Mouse (Mus musculus) kidney, embryonic 15.5 days (tissue): ENCODE measurements around the gene Ggn. TPM values are rescaled to one million over a fixed set of nuclear protein-coding genes. Genes with fewer than 3 reads are reported as not detected.
A peak's percentile ranks its signal among the peaks of the same experiment; 100 is the strongest.
"Not testable (repeated sequence)": the region's sequence is repeated elsewhere in the genome, so short reads cannot be mapped to it uniquely, and the experiment has no call there.

ENCODE experiments used
- ATAC-seq: fragments of 200-750 bp; cut with Nextera tagmentation; replicated peaks from 2 replicates; pipeline ENCODE4 v1.8.0; 2017; ENCODE audit warnings: moderate TSS enrichment; ENCODE audit not compliant: low FRiP score
- H3K27ac ChIP-seq: fragments of 300-500 bp; sonication (generic); 2 replicates; pipeline ENCODE4 v1.5.1; 2015; ENCODE audit warnings: mild to moderate bottlenecking, inconsistent platforms
- H3K27me3 ChIP-seq: fragments of 300-500 bp; sonication (generic); 2 replicates; pipeline ENCODE4 v1.6.1; 2015; ENCODE audit warnings: inconsistent platforms
- H3K36me3 ChIP-seq: fragments of 300-500 bp; sonication (generic); 2 replicates; pipeline ENCODE4 v1.6.1; 2015; ENCODE audit warnings: inconsistent platforms
- H3K4me1 ChIP-seq: fragments of 300-500 bp; sonication (generic); 2 replicates; pipeline ENCODE4 v1.6.1; 2015; ENCODE audit warnings: inconsistent platforms
- H3K4me2 ChIP-seq: fragments of 300-500 bp; sonication (generic); 2 replicates; pipeline ENCODE4 v1.6.1; 2015; ENCODE audit warnings: moderate library complexity, mild to moderate bottlenecking, inconsistent platforms
- H3K4me3 ChIP-seq: fragments of 300-500 bp; sonication (generic); replicated peaks from 2 replicates; pipeline ENCODE4 v1.5.1; 2015; ENCODE audit warnings: mild to moderate bottlenecking, inconsistent platforms
- H3K9ac ChIP-seq: fragments of 300-500 bp; sonication (generic); 2 replicates; pipeline ENCODE4 v1.6.1; 2015; ENCODE audit warnings: mild to moderate bottlenecking, inconsistent platforms
- H3K9me3 ChIP-seq: fragments of 300-500 bp; sonication (generic); replicated peaks from 2 replicates; pipeline ENCODE4 v1.6.1; 2016; ENCODE audit warnings: inconsistent platforms
- WGBS: fragments of 180-500 bp; shearing (Covaris S2); methylation state at CpG from one replicate; pipeline ENCODE4 v1.1.7; 2015; ENCODE audit warnings: mixed read lengths; 5-methylcytosine and 5-hydroxymethylcytosine counted together
- polyA plus RNA-seq: library from polyadenylated mRNA; unstranded; fragments of >200 nt; fragmentation: Nextera tagmentation; extraction: Ambion mirVana; gene quantifications from 2 replicates; pipeline ENCODE4 v1.2.1, GENCODE M21; 2015

The Ggn gene
- 0.72 and 1.00 TPM in 2 replicates for polyA plus RNA-seq

DNA sequence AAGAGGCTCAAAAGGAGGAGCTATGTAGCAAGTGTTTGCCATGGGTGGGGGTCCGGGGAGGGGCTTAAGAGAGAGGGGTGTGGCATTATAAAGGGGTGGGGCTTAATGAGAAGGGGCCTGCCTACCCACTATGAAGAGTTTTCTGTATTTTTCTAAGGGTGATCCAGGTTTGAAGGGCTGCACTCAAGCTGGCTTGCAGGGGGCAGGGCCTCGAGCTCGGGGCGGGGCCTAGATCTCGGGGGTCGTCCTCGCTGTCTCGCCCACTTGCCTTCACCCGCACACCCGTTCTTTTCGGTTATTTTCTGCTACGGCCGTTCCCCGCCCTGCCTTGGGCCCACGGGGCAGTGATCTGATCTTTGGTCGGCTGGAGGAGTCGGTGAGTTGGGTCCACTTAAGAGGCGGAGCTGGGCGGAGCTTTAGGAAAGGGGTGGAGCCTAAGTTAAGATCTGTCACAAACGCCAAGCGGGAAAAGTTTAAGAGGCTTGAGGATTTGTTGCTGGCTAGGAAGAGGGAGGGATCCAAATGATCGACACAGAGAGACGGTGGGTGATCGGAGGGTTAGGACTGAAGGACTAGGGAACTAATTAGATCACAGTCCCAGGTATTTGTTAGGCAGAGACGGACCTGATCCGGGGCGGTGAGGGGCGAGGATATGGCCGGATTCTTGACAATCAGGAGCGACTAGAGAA, at the start of gene Ggn, which contains the start of gene Spred3:
Gene Ggn, plus strand, starts transcription at position 145 of the 689 bp plus-strand sequence.
Gene Spred3, minus strand, starts transcription at position 346 of the 689 bp plus-strand sequence.
- under 1% methylated on average over 30 of the region's 30 CpGs for WGBS
- Histone ChIP-seq H3K4me3 (peak within 1 kb of the TSS; percentile 76), H3K27ac (peak within 1 kb of the TSS; percentile 93), H3K9me3 (no peaks in the 10 kb centered on the region), H3K9ac (peak within 1 kb of the TSS; percentile 60), H3K27me3 (peaks cover 43% of the 10 kb centered on the region), H3K4me2 (peak within 1 kb of the TSS; percentile 92), H3K4me1 (peaks cover 51% of the 10 kb centered on the region), H3K36me3 (peaks cover 30% of the 10 kb centered on the region)
- ATAC-seq = peak; percentile 74

DNA sequence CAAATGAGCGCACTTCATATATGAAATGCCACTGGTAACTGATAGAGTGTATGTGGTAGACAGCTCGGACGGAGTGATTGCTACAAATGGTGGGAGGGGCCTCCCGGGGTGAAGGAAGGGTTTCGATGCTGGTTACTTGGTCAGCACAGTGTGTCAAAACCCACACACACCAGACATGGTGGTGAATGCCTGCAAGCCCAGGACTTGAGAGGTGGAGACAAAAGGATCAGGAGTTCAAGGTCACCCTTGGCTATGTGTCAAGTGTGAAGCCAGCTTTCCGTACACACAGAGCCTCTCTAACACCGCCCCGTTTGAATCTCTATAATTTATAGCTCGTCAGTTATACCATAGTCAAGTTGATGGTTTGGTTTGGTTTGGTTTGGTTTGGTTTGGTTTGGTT, 47.2 kb upstream of the Ggn start:
- no peaks in the 10 kb centered on the region for H3K36me3 ChIP-seq
- ATAC-seq = no peak
- H3K4me1 ChIP-seq = peaks cover 29% of the 10 kb centered on the region
- H3K9me3 ChIP-seq = no peaks in the 10 kb centered on the region
- H3K9ac ChIP-seq = no peak overlapping the region
- H3K27ac ChIP-seq = no peak overlapping the region
- H3K4me2 ChIP-seq = no peak overlapping the region
- WGBS = 90% methylated on average over 9 of the region's 9 CpGs
- H3K4me3 ChIP-seq = no peak overlapping the region
- H3K27me3 ChIP-seq = peaks cover 8% of the 10 kb centered on the region; the same call in 1 of the 2 replicates

DNA sequence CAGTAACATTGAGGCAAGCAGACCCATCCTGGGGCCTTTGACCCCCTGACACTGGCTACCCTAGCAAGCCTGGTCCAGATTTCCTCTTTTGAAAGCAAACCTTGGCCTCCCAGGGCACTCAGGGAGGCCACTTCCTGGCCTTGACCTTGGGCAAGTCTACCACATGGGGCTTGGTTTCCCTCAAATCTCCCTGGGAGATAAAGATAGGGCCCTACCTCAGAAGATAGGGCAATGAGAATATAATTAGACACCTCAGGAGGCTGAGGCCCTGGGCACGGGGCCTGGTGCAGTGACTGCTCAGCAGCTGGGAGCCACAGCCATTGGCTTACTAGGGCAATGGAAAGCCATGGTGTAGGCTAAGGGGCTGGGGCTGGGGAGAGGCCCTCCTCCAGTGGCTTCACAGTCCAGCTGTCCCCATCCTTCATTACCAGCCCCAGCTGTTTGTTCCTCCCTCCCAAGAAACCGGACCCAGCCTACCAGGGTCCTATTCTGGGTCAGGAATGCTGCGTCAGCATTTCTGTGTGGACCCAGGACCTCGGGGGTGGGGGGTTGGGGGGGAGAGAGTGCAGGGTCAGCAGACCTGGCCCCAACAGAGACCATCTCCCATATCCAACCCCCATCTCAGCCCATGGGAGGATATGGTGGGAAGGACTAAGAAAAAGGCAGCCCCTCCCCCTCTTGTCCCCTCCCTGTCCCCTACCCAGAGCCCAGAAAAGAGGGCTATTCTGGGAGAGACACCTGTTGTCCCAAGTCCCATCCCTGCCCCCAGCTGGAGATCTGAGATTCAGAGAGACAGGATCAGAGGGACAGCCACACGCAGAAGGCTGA, 46.3 kb upstream of the Ggn start:
- H3K27ac ChIP-seq = no peak overlapping the region
- peak overlapping the region; percentile 46 for H3K4me3 ChIP-seq
- no peaks in the 10 kb centered on the region for H3K9me3 ChIP-seq
- peaks cover 23% of the 10 kb centered on the region for H3K4me1 ChIP-seq
- ATAC-seq = peak; percentile 35; the same call in 1 of the 2 replicates
- WGBS = 34% methylated on average over 5 of the region's 5 CpGs
- H3K36me3 ChIP-seq = no peaks in the 10 kb centered on the region
- H3K27me3 ChIP-seq = peaks cover 3% of the 10 kb centered on the region; the same call in 1 of the 2 replicates
- H3K4me2 ChIP-seq = peak overlapping the region; percentile 88
- H3K9ac ChIP-seq = no peak overlapping the region

DNA sequence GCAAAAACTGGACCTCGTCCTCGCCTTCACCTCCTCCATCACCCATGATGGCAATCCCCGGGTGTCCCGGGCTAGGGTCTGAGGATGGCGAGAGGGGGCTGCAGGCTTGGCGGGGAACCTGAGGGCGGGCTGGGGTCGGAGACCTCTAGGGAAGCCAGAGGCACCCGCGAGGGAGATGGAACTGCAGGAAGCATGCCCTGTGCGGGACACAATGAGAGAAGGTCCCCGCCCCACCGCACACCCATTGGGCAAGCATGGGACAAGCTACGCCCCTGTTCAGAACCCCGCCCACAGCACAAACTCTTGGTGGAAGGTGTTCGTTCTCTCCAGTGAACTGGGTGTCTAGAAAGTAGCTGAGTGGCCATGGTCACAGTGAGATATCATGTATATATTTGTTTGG, 45.0 kb upstream of the Ggn start, which contains the start of gene Ryr1:
Gene Ryr1, minus strand, starts transcription at position 210 of the 400 bp plus-strand sequence.
- ATAC-seq = peak; percentile 86
- Histone ChIP-seq H3K4me1 (peaks cover 23% of the 10 kb centered on the region), H3K27ac (no peak within 1 kb of the TSS), H3K9me3 (no peaks in the 10 kb centered on the region), H3K36me3 (no peaks in the 10 kb centered on the region), H3K4me3 (peak within 1 kb of the TSS; percentile 46), H3K9ac (peak within 1 kb of the TSS; percentile 42), H3K27me3 (peaks cover 3% of the 10 kb centered on the region; the same call in 1 of the 2 replicates), H3K4me2 (peak within 1 kb of the TSS; percentile 88)
- WGBS = under 1% methylated on average over 16 of the region's 16 CpGs

DNA sequence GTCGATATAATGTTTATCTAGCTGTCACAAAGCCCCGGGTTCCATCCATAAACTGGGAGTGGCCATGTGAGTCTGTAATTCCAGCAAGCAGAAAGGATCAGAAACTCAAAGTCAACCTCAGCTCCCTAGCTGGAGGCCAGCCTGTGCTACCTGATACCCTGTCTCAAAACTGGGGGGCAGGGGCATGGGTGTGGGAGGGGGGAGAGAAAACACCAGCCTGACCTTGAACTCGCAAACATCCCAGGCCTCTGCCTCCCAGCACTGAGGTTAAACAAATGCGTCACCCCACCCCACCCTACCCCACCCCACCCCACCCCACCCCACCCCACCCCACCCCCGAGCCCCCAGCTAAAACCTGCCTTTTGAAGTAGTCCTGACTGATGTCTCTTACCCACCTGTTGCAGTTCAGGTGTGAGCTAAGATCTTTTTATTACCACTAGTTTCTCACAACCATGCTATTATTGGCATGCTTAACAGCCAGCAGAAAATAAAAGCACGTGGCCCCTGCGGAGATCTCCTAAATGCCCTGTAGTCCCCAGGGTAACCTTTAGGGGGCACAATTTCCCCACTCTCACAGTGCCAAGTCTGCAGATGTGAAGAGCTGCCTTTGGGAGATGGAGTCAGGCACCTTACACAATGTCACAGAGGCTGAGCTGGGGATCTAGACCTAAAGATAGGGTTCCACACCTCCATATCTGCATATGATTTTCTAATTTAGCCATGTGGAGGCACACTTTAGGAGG, 43.7 kb upstream of the Ggn start:
- no peak overlapping the region for H3K4me2 ChIP-seq
- H3K9me3 ChIP-seq = no peaks in the 10 kb centered on the region
- H3K4me1 ChIP-seq = peaks cover 23% of the 10 kb centered on the region
- no peak for ATAC-seq
- peaks cover 3% of the 10 kb centered on the region; the same call in 1 of the 2 replicates for H3K27me3 ChIP-seq
- WGBS = 13% methylated on average over 7 of the region's 7 CpGs
- H3K9ac ChIP-seq = no peak overlapping the region
- H3K4me3 ChIP-seq = no peak overlapping the region
- no peak overlapping the region for H3K27ac ChIP-seq
- H3K36me3 ChIP-seq = no peaks in the 10 kb centered on the region

DNA sequence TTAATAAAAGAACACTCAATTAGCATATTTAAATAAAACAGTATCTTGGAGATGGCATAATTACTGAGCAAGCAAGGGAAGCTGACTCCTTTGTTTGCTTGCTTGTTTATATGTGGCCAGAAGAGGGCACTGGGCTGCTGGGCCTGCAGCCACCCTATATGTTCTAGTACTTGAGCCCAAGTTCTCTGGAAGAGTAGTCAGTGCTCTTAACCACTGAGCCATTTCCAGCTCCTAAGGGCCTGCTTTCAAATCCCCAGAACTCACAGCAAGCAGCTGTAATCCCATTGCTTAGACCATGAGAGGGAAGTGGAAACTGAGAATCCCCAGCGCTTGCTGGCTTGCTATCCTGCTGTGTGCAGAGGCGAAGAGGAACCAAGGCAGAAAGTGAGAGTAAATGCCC, 41.3 kb upstream of the Ggn start:
- peaks cover 19% of the 10 kb centered on the region for H3K4me1 ChIP-seq
- H3K9ac ChIP-seq = no peak overlapping the region
- no peak overlapping the region for H3K4me3 ChIP-seq
- 79% methylated on average over 2 of the region's 2 CpGs for WGBS
- no peaks in the 10 kb centered on the region for H3K9me3 ChIP-seq
- H3K36me3 ChIP-seq = no peaks in the 10 kb centered on the region
- ATAC-seq = no peak
- H3K27me3 ChIP-seq = peaks cover 3% of the 10 kb centered on the region; the same call in 1 of the 2 replicates
- H3K4me2 ChIP-seq = no peak overlapping the region
- H3K27ac ChIP-seq = no peak overlapping the region

DNA sequence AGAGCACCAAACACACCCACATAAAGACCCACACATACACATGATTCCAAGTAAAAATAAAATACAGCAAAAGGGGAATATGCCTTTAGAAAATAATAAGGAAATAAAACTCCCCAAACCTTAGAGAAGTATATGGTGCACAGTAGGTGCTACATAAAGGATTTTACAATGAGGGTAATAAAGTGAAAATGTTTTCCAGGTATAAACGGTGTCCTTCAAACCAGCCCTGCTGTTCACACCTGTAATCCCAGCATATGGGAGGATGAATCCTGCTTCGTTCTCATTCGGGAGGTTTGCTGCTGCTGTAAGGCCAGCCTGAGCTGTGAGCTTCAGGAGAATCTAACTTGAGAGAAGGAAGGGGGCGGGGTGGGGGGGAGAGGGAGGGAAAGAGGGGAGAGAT, 35.8 kb upstream of the Ggn start:
- Histone ChIP-seq H3K4me1 (peaks cover 13% of the 10 kb centered on the region), H3K9ac (0 out of 2 replicates have a peak overlapping the region, but pooled peaks have one; percentile 4), H3K36me3 (no peaks in the 10 kb centered on the region), H3K4me2 (peak overlapping the region; percentile 61), H3K27ac (no peak overlapping the region), H3K27me3 (peaks cover 16% of the 10 kb centered on the region), H3K9me3 (no peaks in the 10 kb centered on the region), H3K4me3 (peak overlapping the region; percentile 32)
- ATAC-seq = no peak
- WGBS = 3% methylated on average over 4 of the region's 4 CpGs

DNA sequence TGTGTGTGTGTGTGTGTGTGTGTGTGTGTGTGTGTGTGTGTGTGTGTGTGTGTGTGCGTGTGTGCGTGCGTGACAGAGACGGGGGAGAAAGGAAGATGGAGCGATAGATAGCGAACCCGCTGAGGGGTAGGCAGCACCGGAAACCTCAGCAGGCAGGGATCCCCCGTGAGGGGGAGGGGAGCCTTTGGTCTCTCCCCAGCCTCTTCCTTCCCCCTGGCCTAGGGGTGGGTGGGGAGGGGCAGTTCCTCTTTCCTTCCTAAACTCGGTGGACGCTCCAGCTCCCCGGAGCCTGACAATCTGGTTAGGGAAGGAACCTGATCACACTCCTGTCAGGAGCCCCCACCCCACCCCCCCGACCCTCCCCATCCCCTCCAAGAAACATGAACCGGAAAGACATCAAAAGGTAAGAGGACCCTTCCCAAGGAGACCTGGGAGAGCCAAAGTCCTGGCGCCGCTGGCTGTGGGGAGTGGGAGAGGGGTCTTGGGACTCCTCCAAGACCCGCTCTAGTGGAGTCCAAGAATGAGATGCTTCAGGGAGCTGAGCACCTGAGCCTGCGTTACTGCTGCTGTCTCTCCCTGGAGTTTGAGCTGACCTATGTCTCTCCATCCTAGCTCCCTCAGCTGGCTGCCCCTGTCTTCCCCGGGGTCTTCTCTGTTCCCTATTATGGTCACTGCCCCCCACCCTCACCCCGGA, 35.2 kb upstream of the Ggn start, which contains the start of gene Rasgrp4:
Gene Rasgrp4, plus strand, starts transcription at position 159 of the 694 bp plus-strand sequence.
- WGBS = under 1% methylated on average over 11 of the region's 20 CpGs

DNA sequence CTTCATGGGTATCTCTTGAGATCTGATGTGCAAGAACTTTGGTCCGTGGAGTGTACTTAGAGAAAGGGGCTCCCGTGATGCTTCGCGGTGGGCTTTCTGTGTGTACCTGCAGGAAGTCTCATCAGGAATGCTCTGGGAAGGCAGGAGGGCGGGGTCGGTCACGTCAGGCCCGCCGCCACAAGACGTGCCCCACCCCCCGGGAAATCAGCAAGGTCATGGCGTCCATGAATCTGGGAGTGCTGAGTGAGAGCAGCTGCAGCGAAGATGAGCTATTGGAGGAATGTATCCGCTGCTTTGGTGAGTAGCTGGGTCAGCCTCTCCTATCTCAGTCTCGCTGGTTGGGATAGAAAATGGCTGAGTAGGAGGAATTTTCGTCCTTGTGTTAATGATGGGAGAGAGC, 32.6 kb upstream of the Ggn start:
- Histone ChIP-seq H3K9me3 (no peaks in the 10 kb centered on the region), H3K4me3 (no peak overlapping the region), H3K27ac (no peak overlapping the region), H3K36me3 (no peaks in the 10 kb centered on the region), H3K27me3 (peaks cover 16% of the 10 kb centered on the region), H3K9ac (no peak overlapping the region), H3K4me2 (no peak overlapping the region; the same call in 1 of the 2 replicates), H3K4me1 (peaks cover 13% of the 10 kb centered on the region)
- WGBS = 44% methylated on average over 16 of the region's 16 CpGs
- ATAC-seq = no peak

More for the DNA sequence above, 35.2 kb upstream of the Ggn start, which contains the start of gene Rasgrp4:
- H3K4me3 ChIP-seq = peak within 1 kb of the TSS; percentile 32
- no peak within 1 kb of the TSS for H3K27ac ChIP-seq
- H3K27me3 ChIP-seq = peaks cover 16% of the 10 kb centered on the region
- H3K9me3 ChIP-seq = no peaks in the 10 kb centered on the region
- no peaks in the 10 kb centered on the region for H3K36me3 ChIP-seq
- H3K4me1 ChIP-seq = peaks cover 13% of the 10 kb centered on the region
- 0 out of 2 replicates have a peak within 1 kb of the TSS, but pooled peaks have one; percentile 14 for H3K9ac ChIP-seq
- ATAC-seq = peak; percentile 82
- peak within 1 kb of the TSS; percentile 61 for H3K4me2 ChIP-seq

DNA sequence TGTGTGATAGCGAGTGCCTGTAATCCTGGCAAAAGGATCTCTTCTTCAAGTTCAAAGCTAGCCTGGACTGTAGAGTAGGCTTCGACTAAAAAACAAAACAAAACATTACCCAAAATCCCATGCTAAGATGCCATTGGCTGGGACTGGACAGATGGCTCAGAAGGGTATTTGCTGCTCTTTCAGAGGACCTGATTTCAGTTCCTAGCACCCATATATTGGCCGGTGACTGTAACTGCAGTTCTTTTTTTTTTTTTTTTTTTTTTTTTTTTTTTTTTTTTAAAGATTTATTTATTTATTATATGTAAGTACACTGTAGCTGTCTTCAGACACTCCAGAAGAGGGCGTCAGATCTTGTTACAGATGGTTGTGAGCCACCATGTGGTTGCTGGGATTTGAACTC, 30.8 kb upstream of the Ggn start:
- not testable (repeated sequence) for H3K9me3 ChIP-seq, H3K36me3 ChIP-seq, H3K9ac ChIP-seq, ATAC-seq, H3K27ac ChIP-seq, H3K4me3 ChIP-seq, H3K4me2 ChIP-seq
- WGBS = 84% methylated on average over 3 of the region's 4 CpGs
- Histone ChIP-seq H3K4me1 (peaks cover 12% of the 10 kb centered on the region), H3K27me3 (peaks cover 16% of the 10 kb centered on the region)

DNA sequence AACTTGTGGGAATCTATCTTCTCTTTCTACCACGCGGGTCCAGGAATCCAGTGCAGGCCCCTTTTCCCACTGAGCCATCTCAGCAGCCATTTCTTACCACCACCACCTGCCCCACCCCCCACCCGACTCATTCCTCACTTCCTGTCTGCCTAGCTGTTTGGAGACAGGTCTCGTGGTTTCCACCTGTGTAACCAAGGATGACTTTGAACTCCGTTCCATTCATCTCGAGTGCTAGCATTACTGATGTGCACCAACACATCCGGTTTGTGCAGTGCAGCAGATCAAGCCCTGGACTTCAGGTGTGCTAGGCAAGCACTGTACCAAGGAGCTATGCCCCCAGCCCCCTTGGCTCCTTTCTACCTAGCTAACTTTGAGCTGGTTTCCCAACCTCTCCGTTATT, 28.6 kb upstream of the Ggn start:
- no peak overlapping the region for H3K4me3 ChIP-seq
- H3K9ac ChIP-seq = no peak overlapping the region
- H3K9me3 ChIP-seq = no peaks in the 10 kb centered on the region
- no peak overlapping the region for H3K27ac ChIP-seq
- H3K27me3 ChIP-seq = peaks cover 3% of the 10 kb centered on the region
- 72% methylated on average over 8 of the region's 8 CpGs for WGBS
- no peaks in the 10 kb centered on the region for H3K36me3 ChIP-seq
- no peaks in the 10 kb centered on the region for H3K4me1 ChIP-seq
- no peak for ATAC-seq
- no peak overlapping the region for H3K4me2 ChIP-seq
